ENCODE assay signal across 8 mouse cellular contexts in the genomic region with DNA sequence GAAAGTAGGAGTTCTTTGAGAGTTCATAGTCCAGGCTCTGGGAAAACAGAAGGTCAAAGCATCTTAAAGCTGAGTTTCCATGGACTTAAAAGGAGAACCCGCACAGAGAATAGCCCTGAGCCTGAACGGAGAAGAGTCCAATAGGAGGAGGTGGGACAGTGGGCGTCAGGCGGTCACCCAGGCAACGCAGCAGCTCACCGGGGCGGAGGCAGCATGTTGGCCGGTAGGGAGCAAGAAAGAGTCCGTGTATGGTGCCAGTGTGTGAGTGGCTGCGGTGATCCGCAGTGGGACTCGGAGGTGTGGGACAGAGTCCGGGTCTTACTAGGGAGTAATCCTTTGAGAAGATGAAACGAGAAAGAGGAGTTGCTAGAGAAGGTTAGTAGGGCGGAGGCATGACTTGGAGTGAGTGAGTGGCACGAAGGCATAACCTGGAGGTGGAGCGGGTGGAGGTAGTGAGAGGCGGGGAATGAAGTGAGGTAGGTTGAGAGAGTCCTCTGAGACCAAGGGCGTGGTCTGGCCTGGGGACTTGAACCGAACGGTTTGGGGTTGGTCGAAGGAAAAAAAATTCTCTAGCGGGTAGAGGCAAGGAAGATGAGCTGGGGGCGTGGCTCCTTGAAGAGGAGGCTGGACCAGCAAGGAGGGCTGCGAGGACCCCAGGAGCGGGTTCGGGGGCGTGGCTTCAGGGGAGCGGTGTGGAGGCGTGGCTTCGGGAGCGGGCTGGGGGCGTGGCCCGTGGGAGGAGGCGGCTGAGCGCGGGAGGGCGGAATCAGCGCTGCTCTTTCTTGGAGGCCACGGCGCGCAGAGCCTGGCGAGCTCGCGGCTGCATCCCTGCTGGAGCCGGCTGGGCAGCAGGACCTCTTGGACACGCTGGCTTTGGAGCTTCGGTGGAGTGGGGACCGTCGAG. TPM values are rescaled to one million over a fixed set of nuclear protein-coding genes. Genes with fewer than 3 reads are reported as not detected.
DNase-seq lines count a peak whose midpoint lies in the region; ATAC-seq and TF ChIP-seq lines count a peak whose summit lies in the region.

A gene (plus strand): TSS at position 41 of the 904 bp plus-strand sequence.

- H3K27me3 ChIP-seq in hindbrain, embryonic 16.5 days (replicated peaks; ENCODE audit: control insufficient read depth, insufficient read depth, low read length), result no peaks in the 10 kb centered on the region

- H3K4me3 ChIP-seq in gastrocnemius, adult 2 months, result peak within 1 kb of the TSS; percentile 88
- peak within 1 kb of the TSS; percentile 75 for H3K4me3 ChIP-seq in hindbrain, embryonic 16.5 days (ENCODE audit: low read length)
- peak within 1 kb of the TSS; percentile 67 for H3K4me3 ChIP-seq in left cerebral cortex, adult 2 months

- no peaks in the 10 kb centered on the region for H3K9me3 ChIP-seq in hindbrain, embryonic 16.5 days (ENCODE audit: control insufficient read depth, low read length)

- DNase-seq in ZHBTc4 (ENCODE audit: low read depth, low spot score), result peak; percentile 91
- DNase-seq in cerebellum, postnatal 4 days (ENCODE audit: low spot score in 2 of 2), result peak; percentile 69 to 88
- peak; percentile 87 for DNase-seq in gastrocnemius, adult 2 months
- peak; percentile 63 to 70 for DNase-seq in left cerebral cortex, adult 2 months (ENCODE audit: extremely low spot score in 1 of 2, low spot score in 2 of 2)
- DNase-seq in right cerebral cortex, adult 2 months (ENCODE audit: low spot score in 2 of 2), result peak; percentile 49 to 54
- DNase-seq in urinary bladder, postnatal 14 days (ENCODE audit: low spot score), result peak; percentile 93

- intact Hi-C loops in gastrocnemius, adult 2 months (cut with DNase I), result loop anchor here (2.0 kb wide), 1 partner anchor 103 kb away; no protein-coding TSS in a partner anchor
- intact Hi-C loops in left cerebral cortex, adult 2 months (cut with DNase I), result loop anchor here (5.0 kb wide), 3 partner anchors 53 to 107 kb away; no protein-coding TSS in a partner anchor

- peak; percentile 89 for ATAC-seq in hindbrain, embryonic 16.5 days
- ATAC-seq in megakaryocyte, adult 5-6 weeks (ENCODE audit: poor library complexity, severe bottlenecking), result peak; percentile 87

- peak within 1 kb of the TSS; percentile 84 for H3K27ac ChIP-seq in gastrocnemius, adult 2 months
- H3K27ac ChIP-seq in hindbrain, embryonic 16.5 days (ENCODE audit: low read depth, low read length), result peak within 1 kb of the TSS; percentile 65
- no peak within 1 kb of the TSS for H3K27ac ChIP-seq in left cerebral cortex, adult 2 months

- under 1% methylated on average over 46 of the region's 50 CpGs for WGBS in hindbrain, embryonic 16.5 days

- H3K36me3 ChIP-seq in hindbrain, embryonic 16.5 days (ENCODE audit: control insufficient read depth, insufficient read depth, low read length), result no peaks in the 10 kb centered on the region

- H3K4me2 ChIP-seq in hindbrain, embryonic 16.5 days (ENCODE audit: low read length), result peak within 1 kb of the TSS; percentile 97

- peaks cover 29% of the 10 kb centered on the region for H3K4me1 ChIP-seq in hindbrain, embryonic 16.5 days (ENCODE audit: control insufficient read depth, insufficient read depth, low read depth, low read length)

- no peak for TF ChIP-seq CTCF in gastrocnemius, adult 2 months (IDR thresholded peaks at IDR 0.05)
- no peak for TF ChIP-seq CTCF in left cerebral cortex, adult 2 months (IDR thresholded peaks at IDR 0.05)

- H3K9ac ChIP-seq in hindbrain, embryonic 16.5 days (ENCODE audit: low read depth, low read length), result peak within 1 kb of the TSS; percentile 74

RNA-seq across cellular contexts. Expression of the gene that starts here (rescaled TPM):
- 1 to 10 TPM; 3.8 to 4.3 TPM for total RNA-seq in gastrocnemius, adult 2 months (2021)
- polyA plus RNA-seq in hindbrain, embryonic 16.5 days (2015; fragmentation: Nextera tagmentation; extraction: Ambion mirVana), result 17.1 and 18.2 TPM in 2 replicates
- total RNA-seq in left cerebral cortex, adult 2 months (2021), result 10 to 100 TPM; 15.4 to 23.7 TPM
- 9.4 and 10.2 TPM in 2 replicates for total RNA-seq in megakaryocyte, adult 5-6 weeks (2015)
- total RNA-seq in megakaryocyte, adult 5-6 weeks (2017), result 18.2 and 19.0 TPM in 2 replicates
